Mouse (Mus musculus): ENCODE results near the gene Ptgr1. TPM values are rescaled to one million over a fixed set of nuclear protein-coding genes. Genes with fewer than 3 reads are reported as not detected.

The Ptgr1 gene
- polyA plus RNA-seq, 1 experiment = 0.86 TPM

- no peak within 1 kb of the TSS for H3K4me3 ChIP-seq (ENCODE audit: insufficient read depth, low read length)
- H3K27ac ChIP-seq (ENCODE audit: insufficient read depth, low read length) = no peak within 1 kb of the TSS
- H3K4me1 ChIP-seq (ENCODE audit: control insufficient read depth, insufficient read depth, low read length) = no peaks in the 10 kb centered on the region
- TF ChIP-seq POLR2A (IDR thresholded peaks at IDR 0.05; ENCODE audit: extremely low read depth, insufficient read depth, low read length) (no peak), CTCF (IDR thresholded peaks at IDR 0.05; ENCODE audit: extremely low read depth, insufficient read depth, low read length) (no peak)
These were observed 7.8 kb upstream of the Ptgr1 start, which contains the start of gene Dnajc25 for GRCm38 (mm10) chr4:58994762-58995161. Dnajc25 (plus strand) TSS chr4:58995062.

- TF ChIP-seq POLR2A (IDR thresholded peaks at IDR 0.05; ENCODE audit: extremely low read depth, insufficient read depth, low read length) = no peak
- no peak for TF ChIP-seq CTCF (IDR thresholded peaks at IDR 0.05; ENCODE audit: extremely low read depth, insufficient read depth, low read length)
- H3K4me3 ChIP-seq (ENCODE audit: insufficient read depth, low read length) = no peak overlapping the region
- H3K4me1 ChIP-seq (ENCODE audit: control insufficient read depth, insufficient read depth, low read length) = no peaks in the 10 kb centered on the region
- H3K27ac ChIP-seq (ENCODE audit: insufficient read depth, low read length) = no peak overlapping the region
These were observed 5.3 kb upstream of the Ptgr1 start for GRCm38 (mm10) chr4:58992195-58992594.

GRCm38 (mm10) chr4:58990609-58991434 lies 3.9 kb upstream of the Ptgr1 start:
- H3K27ac ChIP-seq (ENCODE audit: insufficient read depth, low read length) = no peak overlapping the region
- no peak overlapping the region for H3K4me3 ChIP-seq (ENCODE audit: insufficient read depth, low read length)
- TF ChIP-seq CTCF (IDR thresholded peaks at IDR 0.05; ENCODE audit: extremely low read depth, insufficient read depth, low read length) (no peak), POLR2A (IDR thresholded peaks at IDR 0.05; ENCODE audit: extremely low read depth, insufficient read depth, low read length) (no peak)
- H3K4me1 ChIP-seq (ENCODE audit: control insufficient read depth, insufficient read depth, low read length) = no peaks in the 10 kb centered on the region

- no peak overlapping the region for H3K27ac ChIP-seq (ENCODE audit: insufficient read depth, low read length)
- TF ChIP-seq POLR2A (IDR thresholded peaks at IDR 0.05; ENCODE audit: extremely low read depth, insufficient read depth, low read length) = no peak
- no peak for TF ChIP-seq CTCF (IDR thresholded peaks at IDR 0.05; ENCODE audit: extremely low read depth, insufficient read depth, low read length)
- no peaks in the 10 kb centered on the region for H3K4me1 ChIP-seq (ENCODE audit: control insufficient read depth, insufficient read depth, low read length)
These were observed 2.5 kb upstream of the Ptgr1 start for GRCm38 (mm10) chr4:58989303-58989898.

GRCm38 (mm10) chr4:58985157-58985648 lies 1.7 kb downstream of the Ptgr1 start:
- H3K27ac ChIP-seq (ENCODE audit: insufficient read depth, low read length) = no peak overlapping the region
- H3K4me1 ChIP-seq (ENCODE audit: control insufficient read depth, insufficient read depth, low read length) = no peaks in the 10 kb centered on the region
- TF ChIP-seq CTCF (IDR thresholded peaks at IDR 0.05; ENCODE audit: extremely low read depth, insufficient read depth, low read length) = peak; percentile 78
- TF ChIP-seq POLR2A (IDR thresholded peaks at IDR 0.05; ENCODE audit: extremely low read depth, insufficient read depth, low read length) = no peak
- H3K4me3 ChIP-seq (ENCODE audit: insufficient read depth, low read length) = no peak overlapping the region

More at GRCm38 (mm10) chr4:58989303-58989898, 2.5 kb upstream of the Ptgr1 start:
- H3K4me3 ChIP-seq (ENCODE audit: insufficient read depth, low read length) = no peak overlapping the region

GRCm38 (mm10) chr4:58982806-58983205 lies 4.1 kb downstream of the Ptgr1 start:
- Histone ChIP-seq H3K27ac (ENCODE audit: insufficient read depth, low read length) (no peak overlapping the region), H3K4me3 (ENCODE audit: insufficient read depth, low read length) (no peak overlapping the region), H3K4me1 (ENCODE audit: control insufficient read depth, insufficient read depth, low read length) (no peaks in the 10 kb centered on the region)
- no peak for TF ChIP-seq CTCF (IDR thresholded peaks at IDR 0.05; ENCODE audit: extremely low read depth, insufficient read depth, low read length)
- TF ChIP-seq POLR2A (IDR thresholded peaks at IDR 0.05; ENCODE audit: extremely low read depth, insufficient read depth, low read length) = no peak

- no peak for TF ChIP-seq POLR2A (IDR thresholded peaks at IDR 0.05; ENCODE audit: extremely low read depth, insufficient read depth, low read length)
- TF ChIP-seq CTCF (IDR thresholded peaks at IDR 0.05; ENCODE audit: extremely low read depth, insufficient read depth, low read length) = no peak
- no peak overlapping the region for H3K27ac ChIP-seq (ENCODE audit: insufficient read depth, low read length)
- no peak overlapping the region for H3K4me3 ChIP-seq (ENCODE audit: insufficient read depth, low read length)
- no peaks in the 10 kb centered on the region for H3K4me1 ChIP-seq (ENCODE audit: control insufficient read depth, insufficient read depth, low read length)
These were observed 5.5 kb downstream of the Ptgr1 start for GRCm38 (mm10) chr4:58981421-58981820.

- no peak overlapping the region for H3K4me3 ChIP-seq (ENCODE audit: insufficient read depth, low read length)
- no peak overlapping the region for H3K27ac ChIP-seq (ENCODE audit: insufficient read depth, low read length)
- no peaks in the 10 kb centered on the region for H3K4me1 ChIP-seq (ENCODE audit: control insufficient read depth, insufficient read depth, low read length)
- TF ChIP-seq CTCF (IDR thresholded peaks at IDR 0.05; ENCODE audit: extremely low read depth, insufficient read depth, low read length) (no peak), POLR2A (IDR thresholded peaks at IDR 0.05; ENCODE audit: extremely low read depth, insufficient read depth, low read length) (no peak)
These were observed 11.2 kb downstream of the Ptgr1 start for GRCm38 (mm10) chr4:58975711-58976110.

GRCm38 (mm10) chr4:58970678-58971077 lies 16.2 kb downstream of the Ptgr1 start:
- no peak for TF ChIP-seq CTCF (IDR thresholded peaks at IDR 0.05; ENCODE audit: extremely low read depth, insufficient read depth, low read length)
- TF ChIP-seq POLR2A (IDR thresholded peaks at IDR 0.05; ENCODE audit: extremely low read depth, insufficient read depth, low read length) = no peak
- H3K4me1 ChIP-seq (ENCODE audit: control insufficient read depth, insufficient read depth, low read length) = no peaks in the 10 kb centered on the region

More at GRCm38 (mm10) chr4:58970678-58971077, 16.2 kb downstream of the Ptgr1 start:
- no peak overlapping the region for H3K4me3 ChIP-seq (ENCODE audit: insufficient read depth, low read length)
- no peak overlapping the region for H3K27ac ChIP-seq (ENCODE audit: insufficient read depth, low read length)

Measured in cortical plate, adult 2 months (tissue).